Mouse (Mus musculus) heart, embryonic 16.5 days (tissue): ENCODE data around the gene Poc5. TPM values are rescaled to one million over a fixed set of nuclear protein-coding genes. Genes with fewer than 3 reads are reported as not detected.
A peak's percentile ranks its signal among the peaks of the same experiment; 100 is the strongest.

Experiments used
- ATAC-seq: fragments of 200-750 bp; cut with Nextera tagmentation; replicated peaks from 2 replicates; pipeline ENCODE4 v1.8.0; 2017; ENCODE audit warnings: moderate number of reproducible peaks; ENCODE audit not compliant: insufficient read depth, low FRiP score; ENCODE audit errors: extremely low read depth
- H3K27ac ChIP-seq: fragments of 300-500 bp; sonication (generic); 2 replicates; pipeline ENCODE4 v1.5.1; 2014; ENCODE audit warnings: mild to moderate bottlenecking, low read length, control low read depth, moderate library complexity
- H3K27me3 ChIP-seq: fragments of 300-500 bp; sonication (generic); 2 replicates; pipeline ENCODE4 v1.6.1; 2014; ENCODE audit warnings: low read length, mixed read lengths; ENCODE audit not compliant: control insufficient read depth, insufficient read depth
- H3K36me3 ChIP-seq: fragments of 300-500 bp; sonication (generic); 2 replicates; pipeline ENCODE4 v1.6.1; 2014; ENCODE audit not compliant: control insufficient read depth, insufficient read depth
- H3K4me1 ChIP-seq: fragments of 300-500 bp; sonication (generic); 2 replicates; pipeline ENCODE4 v1.6.1; 2014; ENCODE audit warnings: low read length, mixed read lengths; ENCODE audit not compliant: control insufficient read depth, insufficient read depth
- H3K4me2 ChIP-seq: fragments of 300-500 bp; sonication (generic); 2 replicates; pipeline ENCODE4 v1.6.1; 2014; ENCODE audit warnings: low read depth, mild to moderate bottlenecking, control low read depth, low read length
- H3K4me3 ChIP-seq: fragments of 300-500 bp; sonication (generic); 2 replicates; pipeline ENCODE4 v1.5.1; 2014; ENCODE audit warnings: mild to moderate bottlenecking, control low read depth, low read length
- H3K9ac ChIP-seq: fragments of 300-500 bp; sonication (generic); 2 replicates; pipeline ENCODE4 v1.6.1; 2014; ENCODE audit warnings: low read length, control low read depth
- H3K9me3 ChIP-seq: fragments of 300-500 bp; sonication (generic); replicated peaks from 2 replicates; pipeline ENCODE4 v1.6.1; 2016; ENCODE audit warnings: low read length; ENCODE audit not compliant: control insufficient read depth
- WGBS: fragments of 180-500 bp; shearing (Covaris S2); extraction: QIAGEN DNeasy Blood & Tissue Kit; methylation state at CpG from one replicate; pipeline ENCODE4 v1.1.7; 2014; 5-methylcytosine and 5-hydroxymethylcytosine counted together
- polyA plus RNA-seq: library from polyadenylated mRNA; unstranded; fragments of >200 nt; fragmentation: Nextera tagmentation; extraction: Ambion mirVana; gene quantifications from 2 replicates; pipeline ENCODE4 v1.2.1, GENCODE M21; 2015

Poc5 gene
- polyA plus RNA-seq, 1 experiment from 2014 or later: 11.5 TPM

GRCm38 (mm10) chr13:96421230-96421629, 33.1 kb downstream of the Poc5 start:
- peaks cover 5% of the 10 kb centered on the region for H3K36me3 ChIP-seq
- H3K27me3 ChIP-seq: no peaks in the 10 kb centered on the region
- H3K4me1 ChIP-seq: no peaks in the 10 kb centered on the region
- no peak overlapping the region for H3K27ac ChIP-seq
- H3K4me3 ChIP-seq: no peak overlapping the region
- H3K9me3 ChIP-seq: no peaks in the 10 kb centered on the region
- H3K9ac ChIP-seq: no peak overlapping the region
- no peak overlapping the region for H3K4me2 ChIP-seq
- ATAC-seq: no peak

DNA sequence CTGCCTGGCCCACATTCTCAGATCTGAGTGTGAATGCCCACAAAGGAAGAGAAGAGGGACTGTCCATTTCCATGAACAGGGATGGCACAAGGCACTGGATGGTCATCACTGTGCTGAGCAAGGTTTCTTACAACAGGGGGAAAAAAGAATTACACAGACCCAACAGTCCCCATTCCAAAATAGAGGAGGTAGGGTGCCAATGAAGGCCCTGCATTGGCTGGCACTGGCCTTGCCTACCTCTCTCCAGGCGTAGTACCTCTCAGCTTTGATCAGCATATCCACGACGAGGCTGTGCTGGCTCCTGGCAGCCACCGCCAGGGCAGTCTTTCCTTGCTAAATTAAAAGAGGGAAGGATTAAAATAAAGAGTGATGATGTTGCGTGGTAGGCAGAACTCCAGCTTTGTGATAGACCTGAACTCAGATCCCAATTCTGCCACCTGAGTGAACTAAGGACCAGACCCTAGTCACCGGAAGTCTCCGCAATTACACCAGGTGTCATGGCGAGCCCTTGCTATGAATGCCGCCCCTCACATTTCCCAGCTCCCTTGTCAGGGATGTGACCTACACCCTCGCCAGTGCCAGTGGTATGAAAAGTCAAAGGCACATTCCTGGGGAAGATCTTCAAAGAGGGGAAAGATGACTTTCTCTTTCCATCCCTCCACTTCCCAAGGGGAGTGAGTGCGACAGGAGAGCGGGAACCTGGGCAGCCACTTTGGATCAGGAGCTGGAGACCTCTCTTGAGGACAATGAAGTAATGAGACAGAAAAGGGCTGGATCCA, 36.6 kb downstream of the Poc5 start:
- H3K4me2 ChIP-seq: no peak overlapping the region
- ATAC-seq: no peak
- 87% methylated on average over 12 of the region's 12 CpGs for WGBS

DNA sequence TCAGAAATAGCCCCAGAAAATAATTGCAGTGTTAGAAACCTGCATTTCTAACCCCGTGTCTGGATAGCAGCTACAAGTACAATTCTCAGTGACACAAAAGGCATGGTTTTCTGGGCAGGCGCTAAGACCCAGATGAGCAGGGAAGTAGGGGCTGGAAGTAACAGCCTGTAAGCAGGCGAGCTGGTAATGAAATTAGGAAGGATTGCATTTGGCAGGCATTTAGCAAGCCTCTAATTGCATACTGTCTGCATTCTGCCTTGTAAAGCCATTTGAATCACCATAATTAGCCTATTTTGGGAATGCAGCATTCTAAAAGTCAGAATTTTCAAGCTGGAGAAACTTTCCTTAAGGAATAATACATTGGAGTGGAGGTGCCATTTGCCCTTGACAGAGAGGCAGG, 38.0 kb downstream of the Poc5 start:
- no peak overlapping the region for H3K4me2 ChIP-seq
- WGBS: 64% methylated on average over 3 of the region's 3 CpGs
- H3K9ac ChIP-seq: no peak overlapping the region
- no peaks in the 10 kb centered on the region for H3K4me1 ChIP-seq
- no peak overlapping the region for H3K27ac ChIP-seq
- no peaks in the 10 kb centered on the region for H3K27me3 ChIP-seq
- no peak for ATAC-seq
- H3K4me3 ChIP-seq: no peak overlapping the region
- H3K9me3 ChIP-seq: no peaks in the 10 kb centered on the region
- no peaks in the 10 kb centered on the region for H3K36me3 ChIP-seq

More for the DNA sequence above, 36.6 kb downstream of the Poc5 start:
- H3K27me3 ChIP-seq: no peaks in the 10 kb centered on the region
- no peak overlapping the region for H3K27ac ChIP-seq
- no peaks in the 10 kb centered on the region for H3K4me1 ChIP-seq
- no peaks in the 10 kb centered on the region for H3K36me3 ChIP-seq
- H3K9ac ChIP-seq: no peak overlapping the region
- H3K9me3 ChIP-seq: no peaks in the 10 kb centered on the region
- H3K4me3 ChIP-seq: no peak overlapping the region

DNA sequence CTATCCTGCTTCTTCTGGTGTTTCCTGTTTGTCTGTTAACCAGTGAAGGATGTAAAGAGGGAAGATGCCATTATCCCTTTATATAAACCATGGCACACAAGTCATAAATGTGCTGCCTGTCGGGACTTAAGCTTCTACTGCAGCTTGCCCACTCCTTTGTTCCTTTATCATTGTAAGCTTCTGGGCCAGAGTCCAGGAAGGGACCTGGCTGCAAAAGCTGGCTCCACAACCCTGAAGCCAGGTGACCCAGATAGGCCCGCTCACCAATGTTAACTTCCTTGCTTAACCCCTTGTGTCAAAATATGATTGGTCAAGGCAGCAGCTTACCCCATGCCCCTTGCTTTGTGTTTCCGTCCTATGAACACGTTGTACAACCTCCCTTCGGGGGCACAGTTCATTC, 40.4 kb downstream of the Poc5 start:
- H3K27ac ChIP-seq: no peak overlapping the region; the same call in 1 of the 2 replicates
- H3K27me3 ChIP-seq: no peaks in the 10 kb centered on the region
- ATAC-seq: no peak
- no peaks in the 10 kb centered on the region for H3K9me3 ChIP-seq
- no peaks in the 10 kb centered on the region for H3K36me3 ChIP-seq
- 57% methylated on average over 5 of the region's 5 CpGs for WGBS
- H3K9ac ChIP-seq: no peak overlapping the region
- H3K4me3 ChIP-seq: no peak overlapping the region
- no peak overlapping the region for H3K4me2 ChIP-seq
- peaks cover 5% of the 10 kb centered on the region for H3K4me1 ChIP-seq

- H3K9ac ChIP-seq: peak overlapping the region; percentile 65
- no peaks in the 10 kb centered on the region for H3K27me3 ChIP-seq
- H3K4me2 ChIP-seq: peak overlapping the region; percentile 49; the same call in 1 of the 2 replicates
- 0 out of 2 replicates have a peak overlapping the region, but pooled peaks have one; percentile 32 for H3K4me3 ChIP-seq
- H3K27ac ChIP-seq: no peak overlapping the region
- H3K36me3 ChIP-seq: no peaks in the 10 kb centered on the region
- H3K4me1 ChIP-seq: peaks cover 31% of the 10 kb centered on the region
- 23% methylated on average over 12 of the region's 12 CpGs for WGBS
- ATAC-seq: peak; percentile 68; the same call in 1 of the 2 replicates
- no peaks in the 10 kb centered on the region for H3K9me3 ChIP-seq
Measured at GRCm38 (mm10) chr13:96431595-96432156, 43.6 kb downstream of the Poc5 start.

GRCm38 (mm10) chr13:96432376-96432811, 44.3 kb downstream of the Poc5 start:
- no peak for ATAC-seq
- Histone ChIP-seq H3K36me3 (no peaks in the 10 kb centered on the region), H3K4me1 (peaks cover 31% of the 10 kb centered on the region), H3K9me3 (0 out of 2 replicates have a peak, but pooled peaks cover under 1% of the 10 kb centered on the region), H3K4me3 (no peak overlapping the region), H3K27me3 (no peaks in the 10 kb centered on the region), H3K9ac (no peak overlapping the region), H3K27ac (no peak overlapping the region), H3K4me2 (no peak overlapping the region)
- WGBS: 56% methylated on average over 3 of the region's 3 CpGs

GRCm38 (mm10) chr13:96433041-96433440, 44.9 kb downstream of the Poc5 start:
- H3K36me3 ChIP-seq: no peaks in the 10 kb centered on the region
- no peaks in the 10 kb centered on the region for H3K27me3 ChIP-seq
- 70% methylated on average over 6 of the region's 6 CpGs for WGBS
- no peak overlapping the region for H3K4me2 ChIP-seq
- ATAC-seq: no peak
- H3K9me3 ChIP-seq: 0 out of 2 replicates have a peak, but pooled peaks cover 3% of the 10 kb centered on the region
- peaks cover 31% of the 10 kb centered on the region for H3K4me1 ChIP-seq
- H3K4me3 ChIP-seq: no peak overlapping the region
- no peak overlapping the region for H3K27ac ChIP-seq
- H3K9ac ChIP-seq: no peak overlapping the region

DNA sequence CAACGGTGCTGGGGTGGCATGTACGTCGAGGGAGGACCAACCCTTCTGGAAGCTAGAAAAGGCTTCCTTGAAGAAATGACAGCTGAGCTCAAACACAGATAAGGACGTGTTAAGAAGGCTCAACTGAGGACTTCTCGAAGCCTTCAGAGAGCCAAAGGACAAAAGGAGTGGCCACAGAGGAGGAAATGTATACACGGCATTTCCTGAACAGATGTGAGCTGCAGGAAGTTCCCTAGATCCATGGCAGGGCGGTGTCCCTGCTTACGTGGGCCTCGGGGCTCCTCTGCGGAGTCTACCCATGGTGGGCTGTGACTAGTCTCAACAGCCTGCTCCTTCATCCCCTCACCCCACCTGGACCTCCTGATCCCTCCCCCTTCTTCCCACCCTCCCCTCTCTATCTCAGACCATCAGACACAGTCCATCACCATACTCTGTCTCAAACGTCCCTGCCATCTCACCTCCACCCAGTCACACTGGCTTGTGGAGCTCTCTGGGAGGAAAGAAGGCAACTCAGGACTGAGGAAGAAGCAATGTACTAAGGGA, 45.6 kb downstream of the Poc5 start:
- no peaks in the 10 kb centered on the region for H3K36me3 ChIP-seq
- no peak overlapping the region for H3K9ac ChIP-seq
- H3K4me1 ChIP-seq: peaks cover 31% of the 10 kb centered on the region
- peak overlapping the region; percentile 47 for H3K27ac ChIP-seq
- peak; percentile 43; the same call in 1 of the 2 replicates for ATAC-seq
- H3K27me3 ChIP-seq: no peaks in the 10 kb centered on the region
- no peak overlapping the region for H3K4me3 ChIP-seq
- 38% methylated on average over 11 of the region's 11 CpGs for WGBS
- H3K4me2 ChIP-seq: no peak overlapping the region
- 0 out of 2 replicates have a peak, but pooled peaks cover 3% of the 10 kb centered on the region for H3K9me3 ChIP-seq

DNA sequence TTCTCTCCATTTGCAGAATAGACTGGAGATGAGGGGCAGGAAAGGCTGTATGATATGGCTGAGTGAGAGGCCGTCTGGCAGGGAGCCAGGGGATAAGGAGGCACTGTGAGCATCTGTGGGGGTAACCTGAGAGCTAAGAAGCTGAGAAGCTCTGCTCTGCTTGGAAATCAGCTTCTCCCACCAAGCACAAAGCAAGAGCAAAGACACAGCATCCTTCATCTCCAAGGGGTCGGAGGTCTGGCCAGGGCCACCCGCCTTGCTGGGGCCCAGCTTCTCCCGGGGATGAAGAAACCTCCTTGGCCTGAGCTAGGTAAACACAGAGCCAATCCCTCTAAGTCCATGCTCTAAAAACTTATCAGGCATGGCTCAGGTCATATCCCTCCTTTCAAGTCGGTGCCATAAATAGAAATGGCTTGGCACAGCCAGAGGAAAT, 46.8 kb downstream of the Poc5 start:
- Histone ChIP-seq H3K4me3 (peak overlapping the region; percentile 1; the same call in 1 of the 2 replicates), H3K36me3 (no peaks in the 10 kb centered on the region), H3K9ac (0 out of 2 replicates have a peak overlapping the region, but pooled peaks have one; percentile 7), H3K9me3 (0 out of 2 replicates have a peak, but pooled peaks cover 3% of the 10 kb centered on the region), H3K4me2 (peak overlapping the region; percentile 54), H3K27me3 (no peaks in the 10 kb centered on the region), H3K27ac (peak overlapping the region; percentile 47), H3K4me1 (peaks cover 31% of the 10 kb centered on the region)
- ATAC-seq: no peak; the same call in 1 of the 2 replicates
- 27% methylated on average over 5 of the region's 5 CpGs for WGBS
